Mouse (Mus musculus): ENCODE measurements around the gene Tecr. TPM values are rescaled to one million over a fixed set of nuclear protein-coding genes. Genes with fewer than 3 reads are reported as not detected.
A peak's percentile ranks its signal among the peaks of the same experiment; 100 is the strongest.

Tecr gene
- polyA plus RNA-seq, 1 experiment from 2014 or later: 347 TPM

DNA sequence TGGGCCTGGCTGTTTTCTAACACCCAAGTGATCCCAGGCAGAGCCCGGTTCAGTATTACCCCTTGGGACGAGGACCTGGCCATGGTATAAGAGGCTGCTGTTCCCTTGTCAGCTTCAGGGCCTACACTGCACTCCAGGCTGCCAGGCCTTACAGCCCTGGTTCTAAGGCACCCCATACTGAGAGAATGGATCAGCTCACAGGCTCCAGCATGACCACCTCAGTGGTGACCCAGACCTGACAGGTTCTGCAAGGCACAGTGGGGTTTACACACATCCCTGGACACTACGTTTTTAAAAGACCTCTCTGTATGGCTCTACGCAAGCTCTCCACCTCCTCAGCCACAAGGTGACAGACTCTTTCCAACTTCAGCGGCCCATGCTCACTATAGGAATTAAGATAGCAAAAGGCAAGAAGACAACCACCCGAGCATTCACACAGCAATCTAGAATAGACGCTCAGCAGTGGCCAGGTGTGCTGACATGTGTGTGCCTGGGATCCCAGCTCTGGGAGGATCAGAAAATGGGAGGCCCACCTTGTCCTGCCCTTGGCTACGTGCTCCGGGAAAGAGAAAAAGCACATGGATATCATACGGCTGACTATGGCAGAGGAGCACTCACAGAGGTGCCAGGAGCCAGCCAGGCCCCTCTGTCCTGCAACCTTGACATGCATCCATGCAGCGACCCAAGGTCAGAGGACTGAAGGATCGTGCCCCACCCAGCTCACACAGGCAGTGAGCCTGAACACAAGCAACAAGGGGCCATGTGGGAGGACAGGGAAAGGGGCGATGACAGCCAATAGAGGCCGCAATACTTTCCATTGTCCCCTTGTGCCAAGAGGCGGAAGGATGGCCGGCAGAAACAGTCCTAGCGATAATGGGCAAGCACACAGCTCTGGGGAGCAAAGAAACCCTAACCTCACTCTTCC is 29.4 kb downstream of the Tecr start:
- Histone ChIP-seq H3K4me3 (ENCODE audit: low read depth, low read length) (no peak overlapping the region), H3K9me3 (replicated peaks; ENCODE audit: control insufficient read depth, low read length) (no peaks in the 10 kb centered on the region), H3K9ac (ENCODE audit: low read depth, low read length) (no peak overlapping the region), H3K27ac (ENCODE audit: low read length) (no peak overlapping the region), H3K36me3 (ENCODE audit: control insufficient read depth, insufficient read depth) (peaks cover 2% of the 10 kb centered on the region; the same call in 1 of the 2 replicates), H3K4me2 (ENCODE audit: low read depth, low read length) (no peak overlapping the region), H3K27me3 (ENCODE audit: control insufficient read depth, insufficient read depth, low read depth, low read length) (no peaks in the 10 kb centered on the region), H3K4me1 (ENCODE audit: control insufficient read depth, low read depth, low read length) (peaks cover 18% of the 10 kb centered on the region)
- WGBS (ENCODE audit: insufficient replicate concordance): 77% methylated on average over 17 of the region's 17 CpGs
- no peak for ATAC-seq (ENCODE audit: low read depth)

DNA sequence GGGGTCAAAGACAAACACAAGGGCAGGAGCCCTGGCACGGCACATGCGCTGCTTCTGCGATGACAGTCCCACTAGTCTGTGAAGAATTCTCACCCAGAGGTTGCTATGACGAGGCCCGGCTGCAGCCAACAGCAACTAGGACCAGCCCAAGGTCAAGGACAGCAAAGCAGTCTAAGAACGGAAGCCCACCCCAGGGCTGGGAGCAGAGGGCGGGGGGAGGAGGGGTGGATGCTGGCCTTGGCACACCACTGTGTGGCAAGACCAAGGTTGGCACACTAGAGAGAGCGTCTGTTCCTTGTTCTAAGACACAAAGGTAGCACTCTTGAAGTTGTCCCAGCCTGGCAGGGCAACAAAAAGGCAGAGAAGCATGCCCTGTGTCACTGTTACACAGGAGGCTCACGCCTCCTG is 30.4 kb downstream of the Tecr start:
- Histone ChIP-seq H3K9me3 (replicated peaks; ENCODE audit: control insufficient read depth, low read length) (no peaks in the 10 kb centered on the region), H3K4me3 (ENCODE audit: low read depth, low read length) (no peak overlapping the region), H3K4me2 (ENCODE audit: low read depth, low read length) (no peak overlapping the region), H3K9ac (ENCODE audit: low read depth, low read length) (no peak overlapping the region), H3K4me1 (ENCODE audit: control insufficient read depth, low read depth, low read length) (peaks cover 18% of the 10 kb centered on the region), H3K27me3 (ENCODE audit: control insufficient read depth, insufficient read depth, low read depth, low read length) (no peaks in the 10 kb centered on the region), H3K27ac (ENCODE audit: low read length) (no peak overlapping the region), H3K36me3 (ENCODE audit: control insufficient read depth, insufficient read depth) (peaks cover 5% of the 10 kb centered on the region)
- ATAC-seq (ENCODE audit: low read depth): no peak
- 79% methylated on average over 9 of the region's 9 CpGs for WGBS (ENCODE audit: insufficient replicate concordance)

GRCm38 (mm10) chr8:83576921-83577320 is 30.9 kb downstream of the Tecr start:
- WGBS (ENCODE audit: insufficient replicate concordance): 72% methylated on average over 4 of the region's 4 CpGs

DNA sequence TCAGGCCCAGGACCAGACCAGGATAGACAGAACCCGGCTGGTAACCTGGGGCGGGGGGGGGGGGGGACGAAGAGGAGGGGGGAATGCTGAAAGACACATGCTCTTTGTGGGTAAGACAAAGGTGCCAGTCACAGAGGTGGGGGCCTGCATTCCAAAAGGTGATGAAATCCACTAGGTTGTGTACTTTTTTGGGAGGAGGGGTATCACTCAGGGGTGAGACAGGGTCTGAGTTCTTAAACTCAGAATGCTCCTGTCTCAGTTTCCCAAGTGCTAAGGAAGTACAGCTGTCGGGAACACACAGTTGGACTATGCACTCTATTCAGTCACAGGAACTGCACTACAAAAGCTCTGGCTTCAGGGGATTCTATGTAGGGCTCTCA is 31.3 kb downstream of the Tecr start:
- Histone ChIP-seq H3K9me3 (replicated peaks; ENCODE audit: control insufficient read depth, low read length) (no peaks in the 10 kb centered on the region), H3K4me1 (ENCODE audit: control insufficient read depth, low read depth, low read length) (peaks cover 18% of the 10 kb centered on the region), H3K27me3 (ENCODE audit: control insufficient read depth, insufficient read depth, low read depth, low read length) (no peaks in the 10 kb centered on the region), H3K36me3 (ENCODE audit: control insufficient read depth, insufficient read depth) (peaks cover 13% of the 10 kb centered on the region), H3K9ac (ENCODE audit: low read depth, low read length) (no peak overlapping the region), H3K4me2 (ENCODE audit: low read depth, low read length) (no peak overlapping the region), H3K4me3 (ENCODE audit: low read depth, low read length) (no peak overlapping the region), H3K27ac (ENCODE audit: low read length) (no peak overlapping the region)
- no peak for ATAC-seq (ENCODE audit: low read depth)
- 71% methylated on average over 3 of the region's 4 CpGs for WGBS (ENCODE audit: insufficient replicate concordance)

More at GRCm38 (mm10) chr8:83576921-83577320, 30.9 kb downstream of the Tecr start:
- Histone ChIP-seq H3K27me3 (ENCODE audit: control insufficient read depth, insufficient read depth, low read depth, low read length) (no peaks in the 10 kb centered on the region), H3K4me2 (ENCODE audit: low read depth, low read length) (no peak overlapping the region), H3K27ac (ENCODE audit: low read length) (no peak overlapping the region), H3K4me1 (ENCODE audit: control insufficient read depth, low read depth, low read length) (peaks cover 18% of the 10 kb centered on the region), H3K4me3 (ENCODE audit: low read depth, low read length) (no peak overlapping the region), H3K9ac (ENCODE audit: low read depth, low read length) (no peak overlapping the region), H3K9me3 (replicated peaks; ENCODE audit: control insufficient read depth, low read length) (no peaks in the 10 kb centered on the region), H3K36me3 (ENCODE audit: control insufficient read depth, insufficient read depth) (peaks cover 10% of the 10 kb centered on the region)
- no peak for ATAC-seq (ENCODE audit: low read depth)

DNA sequence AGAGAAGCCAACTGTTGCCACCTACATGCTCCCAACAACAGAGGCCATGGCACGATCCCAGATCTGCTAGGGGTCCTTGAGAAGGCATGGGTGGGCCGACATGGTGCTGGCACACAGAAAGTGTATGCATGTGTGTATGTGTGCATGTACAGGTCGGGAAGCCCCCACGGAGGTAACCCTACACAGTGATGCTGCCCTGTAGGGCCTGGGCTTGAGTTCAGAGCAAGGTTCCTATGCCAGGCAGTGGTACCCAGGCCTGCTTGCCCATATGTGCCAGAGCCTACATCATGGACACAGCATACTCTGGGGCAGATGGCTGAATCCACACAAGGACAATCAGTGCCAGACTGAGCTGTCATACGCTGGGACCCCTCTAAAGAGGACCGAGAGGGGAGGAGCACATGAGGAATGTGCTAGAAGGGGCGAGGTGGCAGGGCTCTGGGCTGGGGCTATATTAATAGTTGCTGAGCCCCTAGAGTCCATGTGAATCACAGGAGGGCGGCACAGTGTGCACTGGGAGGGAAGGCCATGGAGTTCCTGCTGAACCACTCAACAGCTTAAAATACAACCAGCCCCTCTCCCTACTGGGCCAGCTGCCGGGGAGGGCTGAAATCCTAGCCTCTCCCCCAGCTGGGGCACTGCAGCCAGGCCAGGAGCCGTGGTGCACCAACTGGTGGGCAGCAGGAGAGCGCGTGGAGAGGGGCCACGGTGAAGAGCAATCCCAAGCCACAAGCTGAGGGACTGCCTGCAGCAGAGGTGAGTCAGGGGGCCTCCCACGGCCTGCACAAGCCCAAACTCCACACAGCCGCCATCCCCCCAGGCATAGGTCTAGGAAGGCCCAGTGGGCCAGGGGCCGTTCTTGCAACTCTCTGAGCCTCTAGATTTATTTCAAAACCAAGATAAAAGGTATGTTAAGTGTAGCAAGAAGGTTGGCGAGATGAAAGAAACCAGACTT is 31.9 kb downstream of the Tecr start:
- Histone ChIP-seq H3K4me2 (ENCODE audit: low read depth, low read length) (no peak overlapping the region), H3K9ac (ENCODE audit: low read depth, low read length) (no peak overlapping the region), H3K27me3 (ENCODE audit: control insufficient read depth, insufficient read depth, low read depth, low read length) (no peaks in the 10 kb centered on the region), H3K36me3 (ENCODE audit: control insufficient read depth, insufficient read depth) (peaks cover 17% of the 10 kb centered on the region), H3K9me3 (replicated peaks; ENCODE audit: control insufficient read depth, low read length) (no peaks in the 10 kb centered on the region), H3K4me3 (ENCODE audit: low read depth, low read length) (no peak overlapping the region), H3K27ac (ENCODE audit: low read length) (no peak overlapping the region), H3K4me1 (ENCODE audit: control insufficient read depth, low read depth, low read length) (peaks cover 18% of the 10 kb centered on the region)
- WGBS (ENCODE audit: insufficient replicate concordance): 73% methylated on average over 17 of the region's 17 CpGs
- no peak for ATAC-seq (ENCODE audit: low read depth)

DNA sequence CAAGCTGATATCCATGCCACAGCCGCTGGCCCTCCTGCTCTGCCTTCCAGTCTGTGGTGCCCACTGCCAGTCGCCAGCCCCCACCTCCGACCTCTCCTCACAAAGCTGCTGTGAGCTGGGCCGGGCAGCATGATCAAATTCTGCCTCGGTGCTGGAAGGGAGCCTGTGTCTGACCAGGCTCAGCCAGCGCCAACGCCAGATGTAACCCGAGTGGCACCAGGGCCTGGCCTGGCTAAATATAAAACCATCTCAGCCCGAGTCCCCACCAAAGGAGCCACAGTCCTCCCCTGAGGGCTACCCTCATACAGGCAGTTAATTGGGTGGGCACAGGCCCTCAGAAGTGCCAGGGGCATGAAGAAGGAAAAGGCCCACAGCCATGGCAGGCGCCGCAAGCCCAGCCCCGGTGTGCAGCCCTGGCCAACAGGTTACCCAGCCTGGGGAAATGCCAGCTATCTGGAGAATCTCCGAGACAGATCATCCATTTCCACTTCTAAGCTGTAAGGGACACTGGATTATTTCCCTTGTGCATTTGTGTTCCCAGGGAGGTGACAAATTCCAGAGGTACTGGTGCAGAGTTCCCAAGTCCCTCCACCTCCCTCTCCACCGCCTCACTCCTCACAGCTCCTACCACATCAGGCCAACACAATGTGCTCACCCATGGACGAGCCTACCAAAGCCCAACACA is 33.0 kb downstream of the Tecr start:
- no peak overlapping the region for H3K27ac ChIP-seq (ENCODE audit: low read length)

DNA sequence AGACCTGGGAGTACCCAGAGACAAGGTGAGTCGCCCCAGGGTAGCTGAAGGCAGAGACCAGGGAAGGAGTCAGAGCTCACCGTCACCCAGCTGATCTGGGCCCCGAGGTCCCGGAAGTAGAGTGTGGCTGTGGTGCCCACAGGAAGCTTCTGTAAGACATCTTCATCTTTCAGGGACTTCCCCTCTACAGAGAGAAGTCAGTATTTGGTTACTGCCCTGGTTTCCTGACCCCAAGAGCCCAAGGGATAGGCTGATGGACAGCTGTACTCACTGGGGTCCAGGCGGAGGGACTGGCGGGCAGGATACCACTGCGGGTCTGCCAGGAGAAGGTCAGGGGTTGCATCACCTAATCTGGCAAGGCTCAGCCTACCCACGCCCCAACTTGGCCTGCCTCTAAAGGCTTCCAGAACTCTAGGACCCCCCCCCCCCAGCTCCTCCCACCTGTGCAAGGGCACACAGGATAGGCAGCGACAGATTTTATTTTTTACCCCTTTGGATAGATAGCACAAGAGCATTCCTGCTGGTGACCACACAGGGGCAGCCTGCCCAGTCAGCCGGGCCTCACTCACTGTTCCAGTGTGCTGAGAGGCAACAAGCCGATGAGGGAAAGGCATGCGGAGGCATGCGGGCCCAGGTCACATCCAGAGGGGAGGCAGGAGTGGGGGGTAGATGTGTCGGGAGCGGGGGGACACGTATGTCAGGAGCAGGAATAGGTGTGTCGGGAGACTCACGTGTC is 34.5 kb downstream of the Tecr start:
- Histone ChIP-seq H3K9ac (ENCODE audit: low read depth, low read length) (no peak overlapping the region), H3K4me2 (ENCODE audit: low read depth, low read length) (no peak overlapping the region), H3K9me3 (replicated peaks; ENCODE audit: control insufficient read depth, low read length) (no peaks in the 10 kb centered on the region), H3K27ac (ENCODE audit: low read length) (peak overlapping the region; percentile 51), H3K36me3 (ENCODE audit: control insufficient read depth, insufficient read depth) (peaks cover 18% of the 10 kb centered on the region), H3K4me1 (ENCODE audit: control insufficient read depth, low read depth, low read length) (peaks cover 17% of the 10 kb centered on the region), H3K4me3 (ENCODE audit: low read depth, low read length) (no peak overlapping the region), H3K27me3 (ENCODE audit: control insufficient read depth, insufficient read depth, low read depth, low read length) (no peaks in the 10 kb centered on the region)
- WGBS (ENCODE audit: insufficient replicate concordance): 56% methylated on average over 18 of the region's 18 CpGs
- 0 out of 2 replicates have a peak, but pooled peaks have one; percentile 3 for ATAC-seq (ENCODE audit: low read depth)

More for the DNA sequence above, 33.0 kb downstream of the Tecr start:
- Histone ChIP-seq H3K9ac (ENCODE audit: low read depth, low read length) (no peak overlapping the region), H3K9me3 (replicated peaks; ENCODE audit: control insufficient read depth, low read length) (no peaks in the 10 kb centered on the region), H3K4me3 (ENCODE audit: low read depth, low read length) (no peak overlapping the region), H3K4me2 (ENCODE audit: low read depth, low read length) (no peak overlapping the region), H3K27me3 (ENCODE audit: control insufficient read depth, insufficient read depth, low read depth, low read length) (no peaks in the 10 kb centered on the region), H3K4me1 (ENCODE audit: control insufficient read depth, low read depth, low read length) (peaks cover 18% of the 10 kb centered on the region), H3K36me3 (ENCODE audit: control insufficient read depth, insufficient read depth) (peaks cover 18% of the 10 kb centered on the region)
- WGBS (ENCODE audit: insufficient replicate concordance): 81% methylated on average over 15 of the region's 15 CpGs
- no peak for ATAC-seq (ENCODE audit: low read depth)

- Histone ChIP-seq H3K9me3 (replicated peaks; ENCODE audit: control insufficient read depth, low read length) (no peaks in the 10 kb centered on the region), H3K4me3 (ENCODE audit: low read depth, low read length) (peak overlapping the region; percentile 17; the same call in 1 of the 2 replicates), H3K27me3 (ENCODE audit: control insufficient read depth, insufficient read depth, low read depth, low read length) (no peaks in the 10 kb centered on the region), H3K4me2 (ENCODE audit: low read depth, low read length) (no peak overlapping the region), H3K9ac (ENCODE audit: low read depth, low read length) (no peak overlapping the region), H3K27ac (ENCODE audit: low read length) (no peak overlapping the region), H3K36me3 (ENCODE audit: control insufficient read depth, insufficient read depth) (peaks cover 18% of the 10 kb centered on the region), H3K4me1 (ENCODE audit: control insufficient read depth, low read depth, low read length) (peaks cover 24% of the 10 kb centered on the region)
- WGBS (ENCODE audit: insufficient replicate concordance): 47% methylated on average over 5 of the region's 5 CpGs
- ATAC-seq (ENCODE audit: low read depth): no peak
These were observed 35.4 kb downstream of the Tecr start for GRCm38 (mm10) chr8:83572246-83572812.
